Mouse (Mus musculus) gastrocnemius, adult 2 months (tissue): ENCODE results near the gene Fmnl2. TPM values are rescaled to one million over a fixed set of nuclear protein-coding genes. Genes with fewer than 3 reads are reported as not detected.
A peak's percentile ranks its signal among the peaks of the same experiment; 100 is the strongest.

Experiments
- DNase-seq: peaks from one replicate; pipeline ENCODE4 v3.0.0; 2022
- H3K27ac ChIP-seq: fragments of 200-600 bp; 2 replicates; pipeline ENCODE4 v1.8.1; 2022; ENCODE audit warnings: mild to moderate bottlenecking
- H3K4me3 ChIP-seq: fragments of 200-600 bp; 2 replicates; pipeline ENCODE4 v1.8.1; 2022; ENCODE audit warnings: mild to moderate bottlenecking, moderate library complexity
- CTCF ChIP-seq: fragments of 200-600 bp; IDR thresholded peaks from 2 replicates; pipeline ENCODE4 v1.8.1; 2022; ENCODE audit warnings: antibody characterized with exemption, mild to moderate bottlenecking, moderate library complexity
- intact Hi-C: fragments of 180-260 bp; cut with DNase I; formaldehyde crosslinking; loops from one replicate; pipeline ENCODE4 v1.15.1; 2025
- total RNA-seq, 2 experiments: library from RNA; stranded (reverse); gene quantifications; 2 replicates each; pipeline ENCODE4 v1.2.3; 2021

Gene Fmnl2
- total RNA-seq, 2 experiments from 2014 or later = 6.0 to 7.0 TPM

- no peak for DNase-seq
- no peak overlapping the region for H3K27ac ChIP-seq
- no peak for TF ChIP-seq CTCF
- intact Hi-C loops = no loop called here
- no peak overlapping the region for H3K4me3 ChIP-seq
Measured at GRCm38 (mm10) chr2:53066973-53067372, 209.3 kb downstream of the Fmnl2 start.

GRCm38 (mm10) chr2:53070607-53071006, 212.9 kb downstream of the Fmnl2 start:
- DNase-seq = peak; percentile 50
- intact Hi-C loops = no loop called here
- TF ChIP-seq CTCF = no peak
- Histone ChIP-seq H3K27ac (no peak overlapping the region; the same call in 1 of the 2 replicates), H3K4me3 (no peak overlapping the region)

GRCm38 (mm10) chr2:53079693-53080286, 222.1 kb downstream of the Fmnl2 start:
- intact Hi-C loops = loop anchor here (5.0 kb wide), 2 partner anchors 72 to 222 kb away; partner anchors contain the start of gene Fmnl2
- Histone ChIP-seq H3K27ac (no peak overlapping the region), H3K4me3 (no peak overlapping the region)
- DNase-seq = no peak
- no peak for TF ChIP-seq CTCF

DNA sequence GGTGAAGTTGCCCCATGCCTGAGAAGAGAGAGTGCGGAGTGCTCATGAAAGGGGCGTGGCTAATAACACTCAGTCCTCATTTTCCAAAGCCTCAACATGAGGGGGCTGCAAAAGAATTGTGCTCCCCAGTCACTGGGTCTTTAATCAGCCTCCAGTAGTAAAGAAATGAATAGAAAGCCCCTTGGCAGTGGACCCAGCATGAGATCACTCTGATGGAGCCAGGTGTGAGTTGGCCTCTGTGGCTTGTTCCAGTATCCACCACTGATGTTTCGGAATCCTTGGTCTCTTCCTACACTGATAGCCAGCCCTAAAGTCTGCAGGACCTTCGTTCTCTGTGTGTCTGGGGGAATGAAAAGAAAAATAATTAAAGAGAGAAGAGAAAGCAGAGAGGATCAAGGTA, 224.4 kb downstream of the Fmnl2 start:
- DNase-seq = no peak
- Histone ChIP-seq H3K4me3 (no peak overlapping the region), H3K27ac (no peak overlapping the region)
- intact Hi-C loops = loop anchor here (2.0 to 5.0 kb wide), 3 partner anchors 75 to 319 kb away; partner anchors contain the start of gene Fmnl2
- TF ChIP-seq CTCF = no peak

DNA sequence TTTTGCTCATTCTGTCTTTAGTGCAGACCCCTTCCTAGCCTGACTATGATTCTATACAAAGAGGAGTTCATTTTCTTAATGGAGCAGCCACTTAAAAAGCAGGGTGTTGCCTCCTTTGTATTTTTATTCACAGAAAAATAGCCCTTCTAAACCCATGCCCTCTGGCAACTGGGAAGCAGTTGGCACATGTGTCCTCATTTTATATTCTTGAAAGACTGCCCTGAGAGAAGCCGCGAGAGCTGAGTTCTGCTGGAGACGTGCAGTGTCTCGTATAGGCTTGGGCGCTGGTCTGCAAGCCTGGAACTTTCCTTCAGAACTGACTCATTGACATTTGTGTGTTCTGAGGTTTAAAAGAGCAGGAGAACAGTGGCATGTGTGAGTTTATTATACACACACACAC, 224.8 kb downstream of the Fmnl2 start:
- intact Hi-C loops = loop anchor here (2.0 to 5.0 kb wide), 3 partner anchors 75 to 320 kb away; partner anchors contain the start of gene Fmnl2
- Histone ChIP-seq H3K4me3 (no peak overlapping the region), H3K27ac (no peak overlapping the region)
- no peak for DNase-seq
- no peak for TF ChIP-seq CTCF

- peak; percentile 35 for DNase-seq
- no peak overlapping the region for H3K27ac ChIP-seq
- intact Hi-C loops = loop anchor here (2.0 to 5.0 kb wide), 3 partner anchors 76 to 320 kb away; partner anchors contain the start of gene Fmnl2
- peak; percentile 83 for TF ChIP-seq CTCF
- no peak overlapping the region for H3K4me3 ChIP-seq
Measured at GRCm38 (mm10) chr2:53083241-53083640, 225.6 kb downstream of the Fmnl2 start.

DNA sequence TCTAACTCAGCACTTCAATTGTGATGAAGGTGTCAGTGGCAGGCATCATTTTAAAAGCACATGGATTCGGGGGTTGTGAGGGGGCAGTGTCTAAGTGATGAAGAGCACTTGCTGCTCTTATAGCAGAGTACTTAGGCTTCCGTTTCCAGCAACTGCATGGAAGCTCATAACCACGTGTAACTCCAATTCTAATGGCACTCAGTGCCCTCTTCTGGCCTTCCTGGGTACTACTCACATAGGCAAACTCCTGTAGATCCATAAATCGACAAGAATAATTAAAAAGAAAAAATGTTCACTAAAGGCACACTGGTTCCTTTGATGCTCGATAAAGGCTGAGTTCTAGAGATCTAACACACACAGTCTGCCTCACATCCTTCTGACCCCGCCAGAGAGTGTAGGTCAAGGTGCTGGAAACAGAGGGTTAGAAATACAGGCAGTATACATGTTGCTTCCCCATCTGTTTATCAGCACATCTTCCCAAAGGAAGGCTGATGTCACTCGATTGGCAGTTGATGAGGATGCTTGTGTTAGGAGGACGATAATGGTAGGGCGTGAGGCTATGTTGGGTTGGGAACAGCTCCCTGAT, 228.1 kb downstream of the Fmnl2 start:
- intact Hi-C loops = no loop called here
- peak; percentile 63 for DNase-seq

DNA sequence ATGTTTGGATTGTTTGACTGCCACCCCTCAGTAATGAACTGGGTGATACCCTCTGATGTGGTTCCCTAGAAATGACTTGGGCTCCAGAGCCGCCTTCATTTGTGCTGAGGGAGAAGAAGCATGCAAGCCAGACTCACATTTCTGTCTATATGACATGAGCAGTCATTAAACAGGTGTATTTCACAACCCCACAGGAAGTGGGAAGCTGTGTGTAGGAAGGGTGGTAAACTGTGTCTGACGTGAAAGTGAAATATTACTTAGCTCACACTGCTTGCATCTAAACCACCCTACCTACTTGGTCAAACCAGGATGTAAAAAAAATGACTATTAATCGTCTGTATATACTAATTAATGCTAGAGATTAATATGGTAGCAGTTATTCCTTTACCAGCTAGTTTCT, 231.1 kb downstream of the Fmnl2 start:
- H3K27ac ChIP-seq = no peak overlapping the region
- intact Hi-C loops = no loop called here
- DNase-seq = no peak
- no peak overlapping the region for H3K4me3 ChIP-seq
- no peak for TF ChIP-seq CTCF

More for the DNA sequence above, 228.1 kb downstream of the Fmnl2 start:
- Histone ChIP-seq H3K27ac (no peak overlapping the region), H3K4me3 (no peak overlapping the region)
- peak; percentile 74 for TF ChIP-seq CTCF

DNA sequence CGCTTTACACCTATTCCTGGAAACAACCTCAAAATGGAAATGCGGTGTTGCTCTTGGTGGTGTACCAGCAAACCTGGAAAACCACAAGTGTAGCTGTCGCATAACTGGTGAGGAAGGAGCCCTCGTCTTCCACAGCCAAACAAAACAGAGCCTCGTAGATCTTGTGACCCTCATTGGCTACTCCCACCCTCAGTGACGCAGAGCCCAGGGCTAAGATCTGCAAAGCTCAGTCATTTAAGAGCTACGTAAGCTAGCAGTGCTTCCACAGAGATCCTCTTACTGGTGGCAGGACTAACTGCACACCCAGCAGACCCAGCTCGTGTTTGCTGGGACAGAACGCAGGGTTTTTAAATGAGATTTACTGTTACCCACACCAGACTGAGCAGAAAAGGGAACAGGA, 237.4 kb downstream of the Fmnl2 start:
- H3K4me3 ChIP-seq = no peak overlapping the region
- intact Hi-C loops = no loop called here

GRCm38 (mm10) chr2:53095489-53095888, 237.8 kb downstream of the Fmnl2 start:
- TF ChIP-seq CTCF = no peak
- intact Hi-C loops = no loop called here
- no peak for DNase-seq
- no peak overlapping the region for H3K4me3 ChIP-seq
- H3K27ac ChIP-seq = no peak overlapping the region

More for the DNA sequence above, 237.4 kb downstream of the Fmnl2 start:
- no peak for DNase-seq
- H3K27ac ChIP-seq = no peak overlapping the region
- TF ChIP-seq CTCF = no peak

DNA sequence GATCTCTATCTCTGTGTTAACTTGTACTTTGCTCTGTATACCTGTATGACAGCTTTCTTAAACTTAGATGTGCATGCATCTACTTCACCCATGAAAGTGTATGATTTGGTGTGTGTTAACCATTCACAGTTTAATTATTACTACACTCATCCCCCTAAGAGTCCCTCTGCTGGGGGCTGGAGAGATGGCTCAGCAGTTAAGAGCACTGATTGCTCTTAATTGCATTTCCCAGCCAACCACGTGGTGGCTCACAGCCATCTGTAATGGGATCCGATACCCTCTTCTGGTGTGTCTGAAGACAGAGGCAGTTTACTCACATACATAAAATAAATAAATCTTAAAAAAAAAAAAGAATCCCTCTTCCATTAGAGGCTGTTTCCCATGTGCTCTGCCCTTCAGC, 242.4 kb downstream of the Fmnl2 start:
- H3K4me3 ChIP-seq = no peak overlapping the region
- intact Hi-C loops = no loop called here
- H3K27ac ChIP-seq = no peak overlapping the region
- TF ChIP-seq CTCF = no peak
- DNase-seq = no peak

DNA sequence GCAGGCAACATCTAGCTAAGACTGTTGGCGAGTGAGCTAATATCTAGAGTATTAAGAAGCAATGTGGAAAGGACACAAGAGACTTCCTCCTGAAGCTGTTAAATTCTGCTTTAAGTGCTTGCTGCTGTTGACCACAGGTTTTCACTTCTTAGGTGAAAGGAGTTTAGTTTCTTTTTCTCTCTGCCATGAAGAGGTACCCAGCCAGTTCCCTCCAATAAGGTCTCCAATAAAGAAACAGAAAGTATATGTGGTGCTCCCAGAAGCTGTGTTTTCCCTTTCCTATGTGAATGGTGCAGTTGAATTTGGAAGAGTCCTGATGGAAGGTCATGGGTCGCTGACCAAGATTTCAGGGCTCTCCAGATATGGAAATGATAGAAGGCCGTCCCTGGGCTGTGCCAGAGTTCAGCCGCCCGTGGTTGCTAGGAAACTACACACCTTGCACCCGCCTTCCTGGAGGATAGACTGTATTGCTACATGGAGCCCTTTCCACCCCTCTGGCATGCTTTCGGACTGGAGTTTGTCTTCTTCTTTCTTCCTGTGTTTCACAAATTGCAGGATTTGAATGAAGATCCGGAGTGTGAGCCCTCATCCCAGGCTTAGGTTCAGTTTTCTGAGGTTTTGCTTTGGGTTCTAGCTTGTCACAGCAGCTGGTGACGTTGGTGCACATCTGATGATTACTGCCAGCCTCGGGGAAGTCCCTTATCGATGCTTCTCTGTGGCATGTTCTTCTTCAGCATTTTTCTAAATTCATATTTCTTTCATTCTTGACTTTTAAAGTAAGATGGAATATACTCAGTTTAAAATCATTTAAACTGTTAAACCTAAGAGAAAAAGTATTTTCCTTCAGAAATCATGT, 244.5 kb downstream of the Fmnl2 start:
- intact Hi-C loops = no loop called here
- no peak overlapping the region for H3K27ac ChIP-seq
- TF ChIP-seq CTCF = no peak
- H3K4me3 ChIP-seq = no peak overlapping the region
- DNase-seq = no peak

- no peak for DNase-seq
- no peak overlapping the region for H3K27ac ChIP-seq
- intact Hi-C loops = no loop called here
- H3K4me3 ChIP-seq = no peak overlapping the region
- TF ChIP-seq CTCF = no peak
Measured at GRCm38 (mm10) chr2:53102901-53103300, 245.2 kb downstream of the Fmnl2 start.
